In the genomic region with DNA sequence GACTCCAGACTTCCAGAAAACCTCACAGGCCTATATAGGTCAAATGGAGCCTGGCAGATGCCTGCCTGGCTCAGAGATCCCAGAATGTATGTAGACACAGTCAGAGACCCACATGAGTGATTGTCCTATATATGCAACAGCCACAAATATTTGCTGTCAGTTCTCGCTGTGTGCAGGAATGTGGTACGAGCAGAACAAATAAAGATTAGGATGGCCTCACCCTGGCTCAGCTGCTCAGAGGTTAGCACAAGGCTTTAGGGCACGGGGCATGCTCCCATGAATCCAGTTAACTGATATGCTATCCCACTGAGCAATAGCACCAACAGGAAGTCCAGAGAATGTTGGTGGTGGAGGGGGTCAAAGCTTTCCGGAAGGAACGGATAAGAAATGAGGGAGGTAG, we compare ENCODE assay signal across 22 mouse cellular contexts.
DNase-seq lines count a peak whose midpoint lies in the region; ATAC-seq and TF ChIP-seq lines count a peak whose summit lies in the region.
"Had no signal": no experiment of that assay in that cellular context is flagged by ENCODE, and none has a peak within 500 bp of the region (broad histone marks: within the 10 kb centered on the region; RNA-seq: fewer than 3 reads in every experiment).

No protein-coding gene starts in this region.

- peaks cover 12% of the 10 kb centered on the region for H3K4me1 ChIP-seq in heart, embryonic 10.5 days
- peaks cover 13% of the 10 kb centered on the region for H3K4me1 ChIP-seq in kidney, embryonic 16.5 days (ENCODE audit: insufficient read depth, low read length)
- peaks cover 8% of the 10 kb centered on the region; the same call in 1 of the 2 replicates for H3K4me1 ChIP-seq in lung, postnatal 0 days (ENCODE audit: insufficient read depth, low read depth, low read length)
- H3K4me1 ChIP-seq: megakaryocyte, embryonic 14.5 days had no signal

- no peak for TF ChIP-seq EP300 in lung, postnatal 0 days (IDR thresholded peaks at IDR 0.05)

- DNase-seq in heart, adult 11 months, result peak; percentile 88
- DNase-seq in heart, embryonic 10.5 days (ENCODE audit: low spot score), result no peak
- no peak for DNase-seq in kidney, postnatal 36 days
- DNase-seq in lung, postnatal 0 days (ENCODE audit: low spot score), result peak; percentile 16
- no peak for DNase-seq in lung, postnatal 14 days
- DNase-seq in embryo, embryonic 10 days (ENCODE audit: low spot score), result no peak
- DNase-seq: cerebellum, adult 11 months; cerebellum, postnatal 10 days; kidney, adult 18-20 months; left cerebral cortex, postnatal 4 days; liver; right cerebral cortex, adult 18-20 months; thymus, postnatal 14 days had no signal

- H3K27ac ChIP-seq in heart, embryonic 10.5 days, result no peak overlapping the region
- no peak overlapping the region; the same call in 1 of the 2 replicates for H3K27ac ChIP-seq in kidney, embryonic 16.5 days (ENCODE audit: low read length)
- H3K27ac ChIP-seq in lung, postnatal 0 days (ENCODE audit: low read length), result peak overlapping the region; percentile 1; the same call in 1 of the 2 replicates
- H3K27ac ChIP-seq: embryonic facial prominence, embryonic 13.5 days; left cerebral cortex, adult 2 months; midbrain, embryonic 15.5 days had no signal

- no peaks in the 10 kb centered on the region for H3K36me3 ChIP-seq in heart, embryonic 10.5 days
- no peaks in the 10 kb centered on the region for H3K36me3 ChIP-seq in kidney, embryonic 16.5 days (ENCODE audit: insufficient read depth, low read length)
- H3K36me3 ChIP-seq in lung, postnatal 0 days (ENCODE audit: insufficient read depth, low read length), result no peaks in the 10 kb centered on the region
- H3K36me3 ChIP-seq: embryonic facial prominence, embryonic 13.5 days; midbrain, embryonic 15.5 days had no signal

- H3K27me3 ChIP-seq in heart, embryonic 10.5 days (ENCODE audit: insufficient read depth, poor library complexity, severe bottlenecking), result no peaks in the 10 kb centered on the region
- H3K27me3 ChIP-seq in kidney, embryonic 16.5 days (ENCODE audit: insufficient read depth, low read length), result no peaks in the 10 kb centered on the region
- H3K27me3 ChIP-seq in lung, postnatal 0 days (replicated peaks; ENCODE audit: insufficient read depth, low read length), result no peaks in the 10 kb centered on the region
- H3K27me3 ChIP-seq: embryonic facial prominence, embryonic 13.5 days; megakaryocyte, embryonic 14.5 days; midbrain, embryonic 15.5 days had no signal

- no peak for TF ChIP-seq CTCF in lung, postnatal 0 days (IDR thresholded peaks at IDR 0.05)

- WGBS in heart, embryonic 10.5 days, result 37% methylated on average over 5 of the region's 5 CpGs
- 51% methylated on average over 5 of the region's 5 CpGs for WGBS in kidney, embryonic 16.5 days
- whole genome bisulfite sequencing in lung, postnatal 0 days, result 46% methylated on average over 5 of the region's 5 CpGs

- H3K4me3 ChIP-seq in heart, embryonic 10.5 days, result no peak overlapping the region
- H3K4me3 ChIP-seq in kidney, embryonic 16.5 days (ENCODE audit: low read length), result no peak overlapping the region
- H3K4me3 ChIP-seq in lung, postnatal 0 days (ENCODE audit: low read depth, low read length), result no peak overlapping the region
- H3K4me3 ChIP-seq: embryonic facial prominence, embryonic 13.5 days; left cerebral cortex, adult 2 months; megakaryocyte, embryonic 14.5 days; midbrain, embryonic 15.5 days had no signal

- 0 out of 2 replicates have a peak, but pooled peaks have one; percentile 27 for ATAC-seq in kidney, embryonic 16.5 days (ENCODE audit: low FRiP score, low TSS enrichment)
- ATAC-seq in lung, postnatal 0 days, result peak; percentile 25; the same call in 1 of the 2 replicates
- ATAC-seq: activated CD4-positive, CD25-positive, alpha-beta regulatory T cell, adult 4 months; CD4-positive, CD25-positive, alpha-beta regulatory T cell, adult 4 months; forebrain, embryonic 16.5 days; hindbrain, embryonic 16.5 days; midbrain, embryonic 15.5 days had no signal

- H3K9ac ChIP-seq in kidney, embryonic 16.5 days (replicated peaks; ENCODE audit: low read length), result no peak overlapping the region
- no peak overlapping the region for H3K9ac ChIP-seq in lung, postnatal 0 days (replicated peaks; ENCODE audit: low read depth)
- H3K9ac ChIP-seq: embryonic facial prominence, embryonic 13.5 days; midbrain, embryonic 15.5 days had no signal

- no peaks in the 10 kb centered on the region for H3K9me3 ChIP-seq in heart, embryonic 10.5 days
- H3K9me3 ChIP-seq in kidney, embryonic 16.5 days (ENCODE audit: low read length), result no peaks in the 10 kb centered on the region
- no peaks in the 10 kb centered on the region for H3K9me3 ChIP-seq in lung, postnatal 0 days (ENCODE audit: low read length)
- H3K9me3 ChIP-seq: embryonic facial prominence, embryonic 13.5 days; megakaryocyte, embryonic 14.5 days; midbrain, embryonic 15.5 days had no signal

- no peak overlapping the region for H3K4me2 ChIP-seq in kidney, embryonic 16.5 days (replicated peaks; ENCODE audit: low read depth, low read length)
- H3K4me2 ChIP-seq in lung, postnatal 0 days (replicated peaks; ENCODE audit: low read depth, low read length), result no peak overlapping the region
- H3K4me2 ChIP-seq: embryonic facial prominence, embryonic 13.5 days; midbrain, embryonic 15.5 days had no signal

Comparison
In these comparisons a context has a peak if more than half of its experiments do, and no peak if none do; other contexts are left out.
1. DNase-seq: peak in heart, adult 11 months (single experiment) and lung, postnatal 0 days (single experiment); none in heart, embryonic 10.5 days (single experiment), kidney, postnatal 36 days (0 of 2), lung, postnatal 14 days (single experiment) and embryo, embryonic 10 days (single experiment).